Mouse (Mus musculus): ENCODE results near the gene Olfr1336.

DNA sequence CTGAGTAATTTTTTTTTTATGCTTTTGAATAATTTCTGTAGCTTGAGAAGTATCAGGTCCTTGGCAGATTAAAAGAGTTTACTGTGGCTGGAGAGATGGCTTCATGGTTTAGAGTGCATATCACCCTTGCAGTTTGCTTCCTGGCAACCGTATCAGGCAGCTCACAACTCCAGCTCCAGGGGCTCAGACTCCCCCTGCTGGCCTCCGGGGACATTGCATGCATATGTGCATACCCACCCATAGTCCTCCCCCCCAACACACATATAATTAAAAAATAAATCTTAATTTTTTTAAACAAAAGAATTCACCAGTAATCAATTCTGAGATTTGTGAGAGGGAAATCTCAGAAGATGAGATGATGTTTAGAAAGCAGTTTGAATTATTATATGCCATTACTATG lies 25.6 kb upstream of the Olfr1336 start:
- TF ChIP-seq CTCF (IDR thresholded peaks at IDR 0.05; ENCODE audit: borderline replicate concordance, insufficient read depth, low read length) = peak; percentile 36; the same call in 1 of the 2 replicates
- TF ChIP-seq POLR2A (IDR thresholded peaks at IDR 0.05; ENCODE audit: low read depth, low read length) = no peak

Measured in embryonic fibroblast, embryonic 13.5 days (primary cell).